Mouse (Mus musculus): ENCODE data around the gene Hpse.

Gene Hpse

DNA sequence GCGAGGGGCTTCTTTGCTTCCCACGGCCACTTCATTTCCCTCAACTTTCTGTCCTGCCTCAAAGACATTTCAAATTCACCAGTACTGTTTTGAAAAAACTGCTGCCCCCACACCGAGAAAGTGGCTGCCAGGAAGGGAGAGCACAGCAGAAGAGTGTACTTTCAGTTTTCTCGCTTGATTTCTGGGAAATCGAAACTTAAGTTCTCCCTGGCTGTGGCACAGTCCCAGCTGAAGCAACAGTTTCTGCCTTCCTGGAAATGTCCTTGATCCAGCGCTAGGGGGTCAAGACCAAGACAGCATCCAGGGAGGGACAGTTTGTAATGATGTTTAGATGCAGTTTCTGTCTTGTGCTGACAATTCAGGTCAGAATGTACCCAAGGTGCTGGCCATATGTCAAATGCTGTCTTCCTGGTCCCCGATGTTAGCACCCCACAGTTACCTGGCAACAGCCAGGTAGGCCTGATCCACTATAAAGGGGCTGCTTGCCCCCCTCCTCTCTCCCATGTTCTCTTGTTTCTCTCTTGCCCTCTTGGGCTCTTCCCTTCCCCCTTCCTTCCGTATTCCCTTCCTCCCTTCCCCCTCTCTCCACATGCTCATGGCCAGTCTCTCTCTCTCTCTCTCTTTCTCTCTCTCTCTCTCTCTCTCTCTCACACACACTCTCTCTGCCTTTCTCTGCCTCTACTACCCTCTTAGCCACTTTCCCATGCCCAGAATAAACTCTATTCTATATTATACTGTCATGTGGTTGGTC lies 82.5 kb downstream of the Hpse start:
- peak; percentile 15 for DNase-seq

GRCm38 (mm10) chr5:100635908-100636307 lies 83.6 kb downstream of the Hpse start:
- DNase-seq: no peak

GRCm38 (mm10) chr5:100634885-100635478 lies 84.5 kb downstream of the Hpse start:
- no peak for DNase-seq

- no peak for DNase-seq
These were observed 86.9 kb downstream of the Hpse start for GRCm38 (mm10) chr5:100632540-100633129.

All from thymus, postnatal 14 days (tissue).